Mouse (Mus musculus) right cerebral cortex, adult 2 months (tissue): ENCODE measurements at regions not wholly inside any gene's neighbourhood (a gene's known extent, or its start where the extent isn't known, plus 50 kb on each side); places are given as distances from the start of the nearest gene placed in this dataset.
A peak's percentile ranks its signal among the peaks of the same experiment; 100 is the strongest.

Source experiments
- DNase-seq, 2 experiments: peaks; one replicate each; pipeline ENCODE4 v3.0.0; 2021 to 2022; ENCODE audit warnings: low spot score in 2 of 2

DNA sequence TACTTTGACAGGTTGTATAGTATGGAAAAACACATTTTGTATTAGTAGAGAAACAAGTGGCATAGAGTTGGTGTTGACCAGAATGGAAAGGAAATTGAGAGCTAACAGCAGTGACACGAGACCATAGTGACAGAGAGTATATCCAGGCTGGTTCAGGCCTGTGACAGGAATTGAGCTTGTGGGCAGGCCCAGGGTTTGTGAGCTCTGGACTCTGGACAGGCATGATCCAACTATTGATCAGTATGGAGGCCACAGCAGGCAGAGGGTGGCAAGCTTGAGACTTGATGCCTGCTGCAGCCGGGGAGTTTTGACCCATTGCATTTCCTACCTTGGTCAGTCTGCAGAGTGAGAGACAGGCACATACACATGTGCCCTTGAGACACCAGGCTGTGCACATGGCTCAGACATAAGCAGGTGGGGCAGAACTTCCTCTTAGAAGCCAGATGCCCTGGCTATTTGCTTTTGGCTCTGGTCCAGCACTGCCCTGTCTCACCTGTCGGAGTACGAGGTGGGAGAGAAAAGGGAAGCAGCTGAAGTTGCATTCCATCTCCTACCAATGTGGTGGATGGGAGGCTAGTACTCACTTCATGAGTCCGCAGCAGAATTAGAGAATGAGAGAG is 1006.2 kb upstream of the Cdh20 start:
- DNase-seq = no peak

DNA sequence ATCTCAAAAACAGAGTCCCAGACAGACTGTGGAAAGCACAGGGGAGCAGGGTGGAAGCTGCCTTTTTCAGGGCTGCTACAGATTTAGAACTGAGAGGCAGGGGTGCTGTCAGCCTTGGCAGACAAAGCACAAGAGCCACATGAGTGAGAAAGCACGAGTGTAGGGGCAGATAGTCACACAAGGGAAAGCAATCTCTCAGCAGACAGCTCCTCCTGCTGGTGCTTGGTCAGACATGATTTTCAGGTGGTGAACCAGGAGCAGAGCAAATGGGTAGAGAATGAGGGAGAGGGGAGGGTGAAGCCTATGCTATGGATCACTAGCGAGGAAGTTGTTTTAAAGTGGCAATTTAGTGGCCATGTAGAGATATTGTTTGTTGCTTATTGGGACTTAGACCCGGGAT is 1005.6 kb upstream of the Cdh20 start:
- no peak for DNase-seq

DNA sequence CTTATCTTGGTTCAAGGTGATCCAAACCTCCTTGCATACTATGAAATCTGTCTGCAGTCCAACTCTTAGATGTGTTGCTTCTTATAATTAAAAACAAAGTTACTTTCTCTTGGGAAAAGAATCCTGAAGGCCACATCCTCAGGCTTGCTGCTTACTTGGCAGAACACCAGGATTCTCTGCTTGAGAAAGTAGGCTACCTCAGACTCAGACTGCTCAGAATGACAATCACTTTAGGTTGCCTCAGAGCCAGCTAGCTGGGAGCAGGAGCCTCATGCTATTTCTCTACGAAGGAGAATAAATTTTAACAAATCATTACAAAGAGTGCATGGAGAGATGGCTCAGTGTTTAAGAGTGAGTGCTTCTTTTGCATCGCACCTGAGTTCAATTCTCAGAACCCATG is 1001.0 kb upstream of the Cdh20 start:
- DNase-seq = peak in 1 of 2 experiments; percentile 10

DNA sequence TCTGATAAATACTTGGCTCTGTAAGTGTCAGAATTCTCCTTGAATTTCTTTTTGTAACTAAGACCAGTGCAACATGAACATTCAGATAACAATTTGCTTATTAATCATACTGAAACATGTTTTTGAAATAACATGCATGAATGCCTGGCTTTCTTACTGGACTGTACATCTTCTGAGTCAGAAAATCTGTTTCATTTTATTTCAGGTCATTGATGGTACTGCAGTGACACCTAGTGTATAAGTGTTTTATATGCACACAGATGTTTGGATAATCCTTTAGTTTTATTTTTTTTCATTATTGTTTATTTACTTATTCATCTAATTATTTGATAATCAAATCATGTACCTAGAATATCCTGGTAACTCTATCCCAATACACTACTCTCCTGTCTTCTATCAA is 983.6 kb upstream of the Cdh20 start:
- no peak for DNase-seq

DNA sequence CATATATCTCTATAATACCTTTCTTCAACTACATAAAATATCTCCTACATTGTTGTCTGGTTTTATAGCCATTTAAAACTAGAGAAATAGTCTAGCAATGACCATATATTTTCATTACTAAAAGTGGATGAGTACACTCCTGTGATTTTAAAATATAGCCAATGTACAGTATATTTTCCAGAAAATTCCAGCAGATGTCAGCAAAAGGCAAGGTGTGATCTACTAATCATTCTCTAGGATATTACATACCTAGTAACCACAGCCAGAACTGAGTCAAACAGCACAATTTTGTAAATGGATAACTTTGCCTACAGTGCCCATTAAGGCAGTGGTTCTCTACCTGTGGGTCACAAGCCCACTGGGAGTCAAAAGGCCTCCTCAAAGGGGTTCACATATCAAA is 972.0 kb upstream of the Cdh20 start:
- no peak for DNase-seq

DNA sequence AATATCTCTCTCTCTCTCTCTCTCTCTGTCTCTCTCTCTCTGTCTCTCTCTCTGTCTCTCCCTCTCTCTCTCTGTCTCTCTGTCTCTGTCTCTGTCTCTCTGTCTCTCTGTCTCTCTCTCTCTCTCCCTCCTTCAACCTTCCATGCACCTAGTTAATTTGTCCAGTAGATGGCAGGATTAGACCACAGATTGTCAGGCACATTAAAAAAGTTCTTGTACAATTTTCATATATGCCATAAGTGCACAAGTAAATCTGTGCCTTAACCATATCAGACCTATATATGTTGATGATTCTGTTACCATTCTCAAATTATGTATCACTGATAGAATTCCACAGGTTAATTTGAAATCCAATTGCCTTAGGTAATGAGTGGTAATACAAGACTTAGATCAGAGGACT is 969.0 kb upstream of the Cdh20 start:
- peak in 1 of 2 experiments; percentile 56 for DNase-seq

DNA sequence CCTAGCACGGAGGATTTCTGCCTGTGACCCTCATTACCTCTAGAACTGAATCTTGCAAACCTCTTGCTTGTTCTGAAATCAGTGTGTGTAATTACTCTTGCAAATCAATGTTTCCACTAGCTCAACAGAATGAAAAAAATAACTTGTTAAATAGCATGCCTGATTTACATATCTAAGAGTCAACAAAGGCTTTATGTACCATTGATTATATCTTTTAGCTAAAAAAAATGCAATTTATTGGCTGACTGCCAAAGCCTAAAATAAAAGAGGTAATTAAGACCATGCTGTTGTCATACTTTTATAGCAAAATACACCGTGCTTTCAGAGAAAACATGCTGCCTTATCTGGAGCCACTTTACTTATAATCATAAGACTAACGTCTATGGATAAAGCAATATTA is 950.4 kb upstream of the Cdh20 start:
- DNase-seq = no peak
